Mouse (Mus musculus) lung, adult 2 months (tissue): ENCODE data around the gene Syce3. TPM values are rescaled to one million over a fixed set of nuclear protein-coding genes. Genes with fewer than 3 reads are reported as not detected.

ENCODE experiments used
- DNase-seq: peaks from one replicate; pipeline ENCODE4 v3.0.0; 2022
- H3K4me1 ChIP-seq: fragments of 200-500 bp; 2 replicates; pipeline ENCODE4 v1.6.1; 2011; ENCODE audit warnings: low read length; ENCODE audit not compliant: control insufficient read depth, insufficient read depth
- H3K4me3 ChIP-seq: fragments of 200-500 bp; replicated peaks from 2 replicates; pipeline ENCODE3; 2011; ENCODE audit warnings: low read depth, mild to moderate bottlenecking, control low read depth, low read length; ENCODE audit errors: extremely low read depth
- CTCF ChIP-seq: fragments of 200-500 bp; IDR thresholded peaks from 2 replicates; pipeline ENCODE4 v1.5.1; 2011; ENCODE audit warnings: mild to moderate bottlenecking, low read length, control low read depth; ENCODE audit not compliant: insufficient read depth
- POLR2A ChIP-seq: fragments of 200-500 bp; IDR thresholded peaks from 2 replicates; pipeline ENCODE4 v1.6.1; 2011; ENCODE audit warnings: low read depth, mild to moderate bottlenecking, control low read depth, low read length, borderline replicate concordance; ENCODE audit errors: extremely low read depth
- WGBS: fragments of 180-500 bp; shearing (Covaris S2); methylation state at CpG from one replicate; pipeline ENCODE4 v1.1.7; 2018; 5-methylcytosine and 5-hydroxymethylcytosine counted together
- polyA plus RNA-seq: library from polyadenylated mRNA; depleted of rRNA; stranded (reverse); fragments of >200 nt; gene quantifications from 2 replicates; pipeline ENCODE4 v1.2.3, GENCODE M21; 2012

The Syce3 gene
- polyA plus RNA-seq, 1 experiment = not detected

DNA sequence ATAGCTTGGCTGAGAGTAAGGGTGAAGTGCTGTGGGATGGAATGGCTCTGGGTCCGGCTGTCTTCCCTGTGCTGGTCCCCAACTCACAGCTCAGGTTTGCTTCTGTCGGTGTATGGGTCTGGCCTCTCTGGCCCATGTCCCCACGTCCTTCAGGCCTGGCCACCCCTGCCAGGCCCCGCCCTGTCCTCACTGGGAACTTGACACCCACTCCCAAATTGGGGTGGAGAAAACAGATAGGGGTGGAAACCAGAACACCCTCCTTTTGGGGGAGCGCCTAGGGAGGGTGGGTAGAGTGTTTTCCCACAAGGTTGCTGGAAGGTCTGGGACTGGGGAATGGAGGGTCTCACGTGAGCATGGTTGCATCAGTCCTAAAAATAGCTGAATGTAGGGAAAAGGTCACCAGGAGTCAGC lies 15.4 kb upstream of the Syce3 start, which contains the start of gene Cpt1b:
Gene Cpt1b (minus strand): TSS at position 153 of the 411 bp plus-strand sequence.
- 47% methylated on average over 6 of the region's 6 CpGs for WGBS

GRCm38 (mm10) chr15:89424621-89425020 lies 14.3 kb upstream of the Syce3 start:
- TF ChIP-seq CTCF (no peak), POLR2A (no peak)
- WGBS = 83% methylated on average over 8 of the region's 8 CpGs
- no peak overlapping the region for H3K4me3 ChIP-seq
- DNase-seq = no peak
- 0 out of 2 replicates have a peak, but pooled peaks cover 3% of the 10 kb centered on the region for H3K4me1 ChIP-seq

More for the DNA sequence above, 15.4 kb upstream of the Syce3 start, which contains the start of gene Cpt1b:
- Histone ChIP-seq H3K4me1 (0 out of 2 replicates have a peak, but pooled peaks cover 3% of the 10 kb centered on the region), H3K4me3 (no peak within 1 kb of the TSS)
- no peak for DNase-seq
- no peak for TF ChIP-seq POLR2A
- no peak for TF ChIP-seq CTCF

GRCm38 (mm10) chr15:89421938-89422337 lies 11.6 kb upstream of the Syce3 start:
- no peaks in the 10 kb centered on the region for H3K4me1 ChIP-seq
- TF ChIP-seq POLR2A (no peak), CTCF (no peak)
- no peak overlapping the region for H3K4me3 ChIP-seq
- 93% methylated on average over 9 of the region's 9 CpGs for WGBS
- DNase-seq = no peak

- DNase-seq = no peak
- Histone ChIP-seq H3K4me3 (no peak overlapping the region), H3K4me1 (no peaks in the 10 kb centered on the region)
- 76% methylated on average over 8 of the region's 8 CpGs for WGBS
- no peak for TF ChIP-seq CTCF
- TF ChIP-seq POLR2A = no peak
Measured at GRCm38 (mm10) chr15:89415282-89415681, 5.0 kb upstream of the Syce3 start.

DNA sequence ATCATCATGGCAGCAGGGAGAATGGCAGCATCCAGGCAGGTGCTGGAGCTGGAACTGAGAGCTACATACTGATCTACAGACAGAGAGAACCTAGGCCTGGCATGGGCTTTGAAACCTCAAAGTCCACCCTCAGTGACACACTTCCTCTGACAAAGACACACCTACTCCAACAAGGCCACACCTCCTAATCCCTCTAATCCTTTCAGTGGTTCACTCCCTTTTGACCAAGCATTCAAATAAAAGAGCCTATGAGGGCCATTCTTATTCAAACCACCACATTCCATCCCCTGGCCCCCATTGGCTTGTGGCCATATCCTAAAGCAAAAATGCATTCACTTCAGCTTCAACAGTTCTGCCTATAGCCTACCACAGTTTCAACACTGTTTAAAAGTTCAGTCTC lies 3.6 kb downstream of the Syce3 start:
- no peak for DNase-seq
- H3K4me1 ChIP-seq = no peaks in the 10 kb centered on the region
- no peak for TF ChIP-seq CTCF
- TF ChIP-seq POLR2A = no peak
- H3K4me3 ChIP-seq = no peak overlapping the region

DNA sequence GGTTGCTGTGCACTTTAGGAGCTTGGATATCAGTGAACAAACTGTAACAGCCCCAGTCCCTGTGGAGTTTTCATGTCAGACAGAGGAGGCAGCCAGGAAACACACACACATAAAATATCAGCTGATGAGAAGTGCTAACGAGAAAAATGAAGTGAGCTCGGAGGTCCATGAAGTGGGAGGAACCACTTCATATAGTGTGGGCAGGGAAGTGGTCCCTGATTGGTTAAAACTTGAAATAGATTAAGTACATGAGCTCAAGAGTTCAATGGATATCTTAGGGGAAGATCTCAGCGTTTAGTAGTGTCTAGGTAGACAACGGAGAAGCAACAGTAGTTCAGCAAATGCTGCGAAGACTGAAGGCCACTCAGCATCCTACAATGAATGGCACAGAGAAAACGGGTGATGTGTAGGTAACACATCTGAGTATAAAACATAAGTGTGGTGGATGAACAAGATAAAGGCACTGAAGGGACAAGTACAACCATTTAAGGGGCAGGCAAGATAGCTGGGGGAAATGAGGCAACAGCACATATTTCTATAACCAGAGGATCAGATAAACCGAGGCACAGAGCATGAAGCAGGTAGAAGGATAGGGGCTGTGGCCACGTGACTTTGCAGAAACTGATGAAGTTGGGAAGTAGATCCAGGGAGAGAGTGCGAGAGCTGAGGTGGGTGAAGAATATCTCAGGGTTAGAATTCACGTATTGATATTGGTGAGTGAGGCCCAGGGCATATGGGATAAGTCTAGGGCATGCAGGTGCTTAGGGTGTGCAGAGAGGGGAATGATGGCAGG lies 5.3 kb downstream of the Syce3 start:
- DNase-seq = no peak
- H3K4me3 ChIP-seq = no peak overlapping the region
- 71% methylated on average over 10 of the region's 10 CpGs for WGBS
- H3K4me1 ChIP-seq = no peaks in the 10 kb centered on the region
- TF ChIP-seq POLR2A = no peak
- TF ChIP-seq CTCF = no peak

- TF ChIP-seq POLR2A (no peak), CTCF (no peak)
- 88% methylated on average over 1 of the region's 1 CpGs for WGBS
- no peak for DNase-seq
- Histone ChIP-seq H3K4me1 (no peaks in the 10 kb centered on the region), H3K4me3 (no peak overlapping the region)
Measured at GRCm38 (mm10) chr15:89402471-89402870, 7.8 kb downstream of the Syce3 start.

DNA sequence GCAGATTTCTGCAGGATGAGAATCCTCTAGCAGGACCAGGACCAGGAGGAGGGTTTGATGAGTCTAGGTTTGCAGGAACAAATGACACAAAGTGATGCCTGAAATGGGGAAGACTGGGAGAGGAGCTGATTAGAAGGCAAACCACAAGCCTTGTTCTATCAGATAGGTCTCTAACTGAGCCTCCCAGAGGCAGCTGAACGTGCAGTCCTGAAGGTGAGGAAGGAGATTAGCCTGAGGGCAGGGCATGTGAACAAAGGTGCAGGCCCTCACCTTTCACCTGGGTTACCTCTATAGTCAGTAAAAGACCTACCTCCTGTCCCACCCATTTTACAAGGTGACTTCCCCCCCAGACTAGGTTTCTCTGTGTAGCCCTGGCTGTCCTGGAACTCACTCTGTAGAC lies 10.6 kb downstream of the Syce3 start:
- DNase-seq = no peak
- Histone ChIP-seq H3K4me3 (no peak overlapping the region), H3K4me1 (no peaks in the 10 kb centered on the region)
- no peak for TF ChIP-seq POLR2A
- no peak for TF ChIP-seq CTCF
- WGBS = 70% methylated on average over 1 of the region's 1 CpGs

- 86% methylated on average over 2 of the region's 2 CpGs for WGBS
- TF ChIP-seq CTCF (no peak), POLR2A (no peak)
- Histone ChIP-seq H3K4me1 (no peaks in the 10 kb centered on the region), H3K4me3 (no peak overlapping the region)
- DNase-seq = no peak
Measured at GRCm38 (mm10) chr15:89398146-89398545, 12.2 kb downstream of the Syce3 start.

DNA sequence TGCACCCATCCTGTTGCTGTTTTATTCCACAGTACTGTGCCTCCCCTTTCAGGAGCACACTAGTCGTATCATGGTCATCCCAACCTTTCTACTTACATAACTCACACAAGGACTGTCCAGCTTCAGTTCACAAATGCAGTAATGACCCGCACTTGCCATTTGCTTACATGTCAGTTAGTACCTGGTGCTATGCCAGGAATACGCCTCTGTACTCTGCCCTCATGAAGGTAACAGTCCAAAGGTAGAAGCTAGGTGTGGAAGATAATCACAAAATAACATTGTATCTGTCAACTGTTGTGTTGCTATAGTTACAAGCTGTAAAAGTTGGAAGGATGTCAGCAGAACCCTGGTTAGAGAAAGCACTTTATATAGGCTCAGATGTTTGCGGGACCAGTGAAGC lies 13.4 kb downstream of the Syce3 start:
- no peak for TF ChIP-seq CTCF
- TF ChIP-seq POLR2A = no peak
- WGBS = 85% methylated on average over 4 of the region's 4 CpGs
- DNase-seq = no peak

More for the DNA sequence above, 13.4 kb downstream of the Syce3 start:
- no peaks in the 10 kb centered on the region for H3K4me1 ChIP-seq
- no peak overlapping the region for H3K4me3 ChIP-seq
